8 mouse cellular contexts compared by ENCODE assay signal in genomic region chr1:192137926-192138910, GRCm38 (mm10). TPM values are rescaled to one million over a fixed set of nuclear protein-coding genes. Genes with fewer than 3 reads are reported as not detected.
DNase-seq lines count a peak whose midpoint lies in the region; ATAC-seq and TF ChIP-seq lines count a peak whose summit lies in the region.

Gene Rcor3 (minus strand): TSS chr1:192138062.

- peak; percentile 32; the same call in 1 of the 2 replicates for TF ChIP-seq CTCF in bone marrow, adult 2 months (IDR thresholded peaks at IDR 0.05; ENCODE audit: control insufficient read depth, insufficient read depth, low read length)

- peak within 1 kb of the TSS; percentile 74 for H3K4me2 ChIP-seq in embryonic facial prominence, embryonic 15.5 days (replicated peaks)
- H3K4me2 ChIP-seq in kidney, embryonic 14.5 days (replicated peaks; ENCODE audit: low read depth, low read length) = peak within 1 kb of the TSS; percentile 94
- H3K4me2 ChIP-seq in limb, embryonic 15.5 days = peak within 1 kb of the TSS; percentile 88

- WGBS in bone marrow, adult 2 months = under 1% methylated on average over 79 of the region's 88 CpGs
- under 1% methylated on average over 53 of the region's 88 CpGs for WGBS in embryonic facial prominence, embryonic 15.5 days
- under 1% methylated on average over 54 of the region's 88 CpGs for WGBS in kidney, embryonic 14.5 days
- WGBS in limb, embryonic 15.5 days = under 1% methylated on average over 55 of the region's 88 CpGs

- peak; percentile 63; the same call in 1 of the 2 replicates for TF ChIP-seq POLR2A in bone marrow, adult 2 months (IDR thresholded peaks at IDR 0.05; ENCODE audit: borderline replicate concordance, control insufficient read depth, low read depth, low read length)

- peak within 1 kb of the TSS; percentile 85 for H3K27ac ChIP-seq in bone marrow, adult 2 months (ENCODE audit: control insufficient read depth, insufficient read depth, low read depth, low read length, poor library complexity)
- peak within 1 kb of the TSS; percentile 98 for H3K27ac ChIP-seq in embryonic facial prominence, embryonic 15.5 days (replicated peaks)
- H3K27ac ChIP-seq in kidney, embryonic 14.5 days (ENCODE audit: low read depth, low read length) = peak within 1 kb of the TSS; percentile 97
- peak within 1 kb of the TSS; percentile 99 for H3K27ac ChIP-seq in limb, embryonic 15.5 days

- peak; percentile 87 for ATAC-seq in embryonic facial prominence, embryonic 15.5 days (ENCODE audit: insufficient number of reproducible peaks, low FRiP score, low TSS enrichment, low read depth)
- peak; percentile 83 for ATAC-seq in kidney, embryonic 14.5 days (ENCODE audit: low FRiP score, low TSS enrichment)
- peak; percentile 77 for ATAC-seq in limb, embryonic 15.5 days (ENCODE audit: insufficient number of reproducible peaks, low FRiP score, low TSS enrichment, low read depth)

- peak within 1 kb of the TSS; percentile 64 for H3K9ac ChIP-seq in embryonic facial prominence, embryonic 15.5 days
- peak within 1 kb of the TSS; percentile 92 for H3K9ac ChIP-seq in kidney, embryonic 14.5 days (ENCODE audit: low read depth, low read length)
- peak within 1 kb of the TSS; percentile 87 for H3K9ac ChIP-seq in limb, embryonic 15.5 days

- no peaks in the 10 kb centered on the region for H3K27me3 ChIP-seq in embryonic facial prominence, embryonic 15.5 days
- H3K27me3 ChIP-seq in kidney, embryonic 14.5 days (ENCODE audit: control insufficient read depth, insufficient read depth, low read length) = no peaks in the 10 kb centered on the region
- no peaks in the 10 kb centered on the region for H3K27me3 ChIP-seq in limb, embryonic 15.5 days

- DNase-seq in 416B (ENCODE audit: low read depth) = peak; percentile 63
- peak; percentile 86 to 87 for DNase-seq in heart, adult 9 months (ENCODE audit: low spot score in 2 of 2)
- DNase-seq in monocyte, adult 2 months (ENCODE audit: low read depth in 1 of 2, low spot score in 2 of 2) = peak; percentile 10 to 23
- peak; percentile 77 to 81 for DNase-seq in spleen, postnatal 36 days (ENCODE audit: low spot score in 2 of 2)

- peak within 1 kb of the TSS; percentile 93 for H3K4me3 ChIP-seq in bone marrow, adult 2 months (replicated peaks; ENCODE audit: control insufficient read depth, low read depth, low read length)
- peak within 1 kb of the TSS; percentile 74 for H3K4me3 ChIP-seq in embryonic facial prominence, embryonic 15.5 days (replicated peaks)
- peak within 1 kb of the TSS; percentile 84 for H3K4me3 ChIP-seq in kidney, embryonic 14.5 days (ENCODE audit: low read length)
- peak within 1 kb of the TSS; percentile 83 for H3K4me3 ChIP-seq in limb, embryonic 15.5 days

- H3K9me3 ChIP-seq in embryonic facial prominence, embryonic 15.5 days (replicated peaks) = no peaks in the 10 kb centered on the region
- no peaks in the 10 kb centered on the region for H3K9me3 ChIP-seq in kidney, embryonic 14.5 days (ENCODE audit: control insufficient read depth, low read length)
- no peaks in the 10 kb centered on the region for H3K9me3 ChIP-seq in limb, embryonic 15.5 days

- H3K4me1 ChIP-seq in bone marrow, adult 2 months (ENCODE audit: control insufficient read depth, insufficient read depth, low read length) = no peaks in the 10 kb centered on the region
- peaks cover 18% of the 10 kb centered on the region; the same call in 1 of the 2 replicates for H3K4me1 ChIP-seq in embryonic facial prominence, embryonic 15.5 days
- H3K4me1 ChIP-seq in kidney, embryonic 14.5 days (ENCODE audit: control insufficient read depth, insufficient read depth, low read length) = peaks cover 9% of the 10 kb centered on the region; the same call in 1 of the 2 replicates
- H3K4me1 ChIP-seq in limb, embryonic 15.5 days = peaks cover 13% of the 10 kb centered on the region

- H3K36me3 ChIP-seq in embryonic facial prominence, embryonic 15.5 days = no peaks in the 10 kb centered on the region
- peaks cover 4% of the 10 kb centered on the region; the same call in 1 of the 2 replicates for H3K36me3 ChIP-seq in kidney, embryonic 14.5 days (ENCODE audit: control insufficient read depth, insufficient read depth, low read length)
- H3K36me3 ChIP-seq in limb, embryonic 15.5 days = no peaks in the 10 kb centered on the region

RNA-seq across cellular contexts. Expression of gene Rcor3, which starts in this region (rescaled TPM):
- 8.3 and 20.0 TPM in 2 replicates for polyA plus RNA-seq in bone marrow, adult 2 months (2011; ENCODE audit: insufficient read depth, insufficient read length, low replicate concordance, missing spikeins)
- 31.1 and 32.5 TPM in 2 replicates for polyA plus RNA-seq in embryonic facial prominence, embryonic 15.5 days (2015; fragmentation: Nextera tagmentation; extraction: Ambion mirVana)
- polyA plus RNA-seq in kidney, embryonic 14.5 days (2014; fragmentation: Nextera tagmentation; extraction: Ambion mirVana) = 23.3 and 25.1 TPM in 2 replicates
- polyA plus RNA-seq in limb, embryonic 15.5 days (2015; fragmentation: Nextera tagmentation; extraction: Ambion mirVana) = 33.1 and 33.8 TPM in 2 replicates

Comparison
In these comparisons a context has a peak if more than half of its experiments do, and no peak if none do; other contexts are left out.
1. Peak in every context shown above with its lines: DNase-seq, ATAC-seq, H3K4me3 ChIP-seq and H3K27ac ChIP-seq.
2. DNase-seq: peak in every context shown above with its lines; median percentile 86 in heart, adult 9 months; 79 in spleen, postnatal 36 days; 63 in 416B; 16 in monocyte, adult 2 months.